ENCODE assay signal across 10 mouse cellular contexts in the genomic region with DNA sequence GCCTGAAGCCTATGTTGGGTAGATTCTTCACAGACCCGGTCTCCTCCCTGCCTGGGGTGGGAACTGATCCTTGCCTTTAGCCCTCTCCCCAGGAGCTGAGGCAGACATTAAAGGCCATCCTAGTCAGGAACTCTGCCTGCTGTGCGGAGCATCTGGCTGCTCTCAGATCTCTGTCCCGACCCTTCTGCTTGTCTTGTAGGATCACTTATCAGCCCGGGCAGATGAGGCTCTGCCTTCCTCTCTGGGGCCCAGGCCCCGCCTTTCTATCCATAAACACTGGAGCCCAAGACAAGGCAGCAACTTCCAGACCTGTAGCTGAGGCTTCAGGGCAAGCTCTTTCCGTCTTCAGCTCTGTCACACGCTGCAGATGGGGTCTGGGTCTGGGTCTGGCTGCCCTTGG. TPM values are rescaled to one million over a fixed set of nuclear protein-coding genes. Genes with fewer than 3 reads are reported as not detected.
A peak's percentile ranks its signal among the peaks of the same experiment; 100 is the strongest.
DNase-seq lines count a peak whose midpoint lies in the region; ATAC-seq and TF ChIP-seq lines count a peak whose summit lies in the region.
"Had no signal": no experiment of that assay in that cellular context is flagged by ENCODE, and none has a peak within 500 bp of the region (broad histone marks: within the 10 kb centered on the region; RNA-seq: fewer than 3 reads in every experiment).

No protein-coding gene starts in this region.

- H3K9me3 ChIP-seq in forebrain, embryonic 10.5 days: no peaks in the 10 kb centered on the region
- H3K9me3 ChIP-seq in forebrain, postnatal 0 days (ENCODE audit: low read length): no peaks in the 10 kb centered on the region
- no peaks in the 10 kb centered on the region for H3K9me3 ChIP-seq in midbrain, embryonic 10.5 days (replicated peaks)
- H3K9me3 ChIP-seq in midbrain, postnatal 0 days (ENCODE audit: low read length): no peaks in the 10 kb centered on the region

- peak; percentile 28 for DNase-seq in forebrain, embryonic 10.5 days (ENCODE audit: extremely low spot score, low spot score)
- no peak for DNase-seq in forebrain, postnatal 0 days
- peak; percentile 42 for DNase-seq in midbrain, embryonic 10.5 days (ENCODE audit: low spot score)
- no peak for DNase-seq in midbrain, postnatal 0 days (ENCODE audit: low spot score)
- peak; percentile 48 for DNase-seq in lung, postnatal 36 days
- DNase-seq in thymus, postnatal 25 days: no peak
- DNase-seq in cerebellum, postnatal 14 days: no peak
- DNase-seq: cerebellum, postnatal 25 days; kidney, adult 9 months had no signal

- ATAC-seq in forebrain, postnatal 0 days: no peak
- no peak for ATAC-seq in midbrain, postnatal 0 days (ENCODE audit: low FRiP score)
- peak; percentile 63 for ATAC-seq in erythroid progenitor cell, adult 5-6 weeks (replicated peaks; ENCODE audit: low FRiP score, poor library complexity, severe bottlenecking)

- peak overlapping the region; percentile 58 for H3K27ac ChIP-seq in forebrain, embryonic 10.5 days
- H3K27ac ChIP-seq in forebrain, postnatal 0 days (ENCODE audit: low read depth, low read length): no peak overlapping the region
- H3K27ac ChIP-seq in midbrain, embryonic 10.5 days (replicated peaks): 0 out of 2 replicates have a peak overlapping the region, but pooled peaks have one; percentile 35
- no peak overlapping the region for H3K27ac ChIP-seq in midbrain, postnatal 0 days (ENCODE audit: low read depth, low read length)

- H3K27me3 ChIP-seq in forebrain, embryonic 10.5 days (ENCODE audit: poor library complexity, severe bottlenecking): peaks cover 64% of the 10 kb centered on the region
- H3K27me3 ChIP-seq in forebrain, postnatal 0 days (ENCODE audit: insufficient read depth, low read length): no peaks in the 10 kb centered on the region
- H3K27me3 ChIP-seq in midbrain, embryonic 10.5 days (ENCODE audit: low read depth, poor library complexity, severe bottlenecking): peaks cover 73% of the 10 kb centered on the region
- H3K27me3 ChIP-seq in midbrain, postnatal 0 days (ENCODE audit: insufficient read depth, low read length): no peaks in the 10 kb centered on the region; the same call in 1 of the 2 replicates

- no peak for TF ChIP-seq CTCF in forebrain, postnatal 0 days (IDR thresholded peaks at IDR 0.05; ENCODE audit: low read depth)
- TF ChIP-seq CTCF in midbrain, postnatal 0 days (IDR thresholded peaks at IDR 0.05): no peak

- H3K4me3 ChIP-seq in forebrain, embryonic 10.5 days: no peak overlapping the region
- no peak overlapping the region for H3K4me3 ChIP-seq in forebrain, postnatal 0 days (ENCODE audit: low read depth, low read length)
- no peak overlapping the region for H3K4me3 ChIP-seq in midbrain, embryonic 10.5 days
- no peak overlapping the region for H3K4me3 ChIP-seq in midbrain, postnatal 0 days (ENCODE audit: low read depth, low read length)

- H3K9ac ChIP-seq in forebrain, postnatal 0 days: no peak overlapping the region
- H3K9ac ChIP-seq in midbrain, postnatal 0 days (replicated peaks; ENCODE audit: low read length, poor library complexity, severe bottlenecking): no peak overlapping the region

- H3K36me3 ChIP-seq in forebrain, embryonic 10.5 days (replicated peaks): no peaks in the 10 kb centered on the region
- H3K36me3 ChIP-seq in forebrain, postnatal 0 days (ENCODE audit: insufficient read depth): no peaks in the 10 kb centered on the region
- no peaks in the 10 kb centered on the region for H3K36me3 ChIP-seq in midbrain, embryonic 10.5 days
- H3K36me3 ChIP-seq in midbrain, postnatal 0 days (ENCODE audit: insufficient read depth, low read length): no peaks in the 10 kb centered on the region

- 22% methylated on average over 7 of the region's 7 CpGs for WGBS in forebrain, embryonic 10.5 days
- WGBS in forebrain, postnatal 0 days: 52% methylated on average over 7 of the region's 7 CpGs
- 28% methylated on average over 7 of the region's 7 CpGs for WGBS in midbrain, embryonic 10.5 days
- 46% methylated on average over 7 of the region's 7 CpGs for WGBS in midbrain, postnatal 0 days

- peaks cover 16% of the 10 kb centered on the region for H3K4me1 ChIP-seq in forebrain, embryonic 10.5 days
- H3K4me1 ChIP-seq in forebrain, postnatal 0 days (ENCODE audit: insufficient read depth): no peaks in the 10 kb centered on the region
- H3K4me1 ChIP-seq in midbrain, embryonic 10.5 days: peaks cover 16% of the 10 kb centered on the region
- H3K4me1 ChIP-seq in midbrain, postnatal 0 days (ENCODE audit: insufficient read depth, low read length): no peaks in the 10 kb centered on the region

- no peak overlapping the region for H3K4me2 ChIP-seq in forebrain, postnatal 0 days (ENCODE audit: low read depth)
- H3K4me2 ChIP-seq in midbrain, postnatal 0 days (ENCODE audit: low read depth, low read length, poor library complexity, severe bottlenecking): no peak overlapping the region

RNA-seq across cellular contexts. Expression of gene Ets1, which starts 28.8 kb away (rescaled TPM):
- polyA plus RNA-seq in forebrain, embryonic 10.5 days (2016; fragmentation: Nextera tagmentation; extraction: Ambion mirVana): 27.3 and 28.1 TPM in 2 replicates
- 17.2 and 21.2 TPM in 2 replicates for total RNA-seq in forebrain, postnatal 0 days (2014; rRNA removed)
- 9.6 and 12.3 TPM in 2 replicates for polyA plus RNA-seq in forebrain, postnatal 0 days (2015; fragmentation: Nextera tagmentation; extraction: Ambion mirVana)
- polyA plus RNA-seq in midbrain, embryonic 10.5 days (2016; fragmentation: Nextera tagmentation; extraction: Ambion mirVana): 25.7 and 26.2 TPM in 2 replicates
- total RNA-seq in midbrain, postnatal 0 days (2014; rRNA removed): 10.8 and 16.0 TPM in 2 replicates
- 8.4 and 8.9 TPM in 2 replicates for polyA plus RNA-seq in midbrain, postnatal 0 days (2015; fragmentation: Nextera tagmentation; extraction: Ambion mirVana)
- 9.0 and 23.1 TPM in 2 replicates for total RNA-seq in erythroid progenitor cell, adult 5-6 weeks (2015; ENCODE audit: low replicate concordance)
- total RNA-seq in erythroid progenitor cell, adult 5-6 weeks (2017; ENCODE audit: low replicate concordance): 17.5 and 22.3 TPM in 2 replicates

Comparison
In these comparisons a context has a peak if more than half of its experiments do, and no peak if none do; other contexts are left out.
1. DNase-seq: peak in forebrain, embryonic 10.5 days (single experiment), midbrain, embryonic 10.5 days (single experiment) and lung, postnatal 36 days (single experiment); none in forebrain, postnatal 0 days (single experiment), midbrain, postnatal 0 days (single experiment), thymus, postnatal 25 days (single experiment) and cerebellum, postnatal 14 days (0 of 2).
2. H3K27ac ChIP-seq: peak in forebrain, embryonic 10.5 days (single experiment) and midbrain, embryonic 10.5 days (single experiment); none in forebrain, postnatal 0 days (single experiment) and midbrain, postnatal 0 days (single experiment).